Comparison of ENCODE assay signal across 16 mouse cellular contexts in the genomic region with DNA sequence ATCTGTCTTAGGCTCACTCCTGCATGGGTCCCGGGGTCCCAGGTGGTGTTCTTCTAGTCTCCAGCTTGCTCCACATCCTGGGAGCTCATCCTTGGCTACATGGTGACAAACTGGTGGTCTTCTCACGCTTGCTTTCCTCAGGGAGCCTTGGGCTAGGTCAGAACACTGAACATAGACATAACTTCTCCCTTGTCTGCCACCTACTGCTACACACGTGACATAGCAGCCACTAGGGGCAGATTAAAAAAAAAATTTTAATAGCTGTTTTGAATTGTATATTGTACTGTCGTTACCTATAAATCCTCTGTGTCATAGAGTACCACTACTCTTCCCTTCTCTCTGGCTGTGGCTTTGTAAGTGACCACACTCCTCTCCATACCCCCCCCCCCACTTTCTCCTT. TPM values are rescaled to one million over a fixed set of nuclear protein-coding genes. Genes with fewer than 3 reads are reported as not detected.
DNase-seq lines count a peak whose midpoint lies in the region; TF ChIP-seq lines count a peak whose summit lies in the region.
"Had no signal": no experiment of that assay in that cellular context is flagged by ENCODE, and none has a peak within 500 bp of the region (broad histone marks: within the 10 kb centered on the region; RNA-seq: fewer than 3 reads in every experiment).

No protein-coding gene starts in this region.

- DNase-seq in embryo, embryonic 11 days = peak; percentile 16
- DNase-seq in embryo, embryonic 9.5 days (ENCODE audit: extremely low spot score) = no peak
- no peak for DNase-seq in left cerebral cortex, adult 2 months (ENCODE audit: extremely low spot score in 1 of 2, low spot score in 2 of 2)
- no peak for DNase-seq in left cerebral cortex, postnatal 36 days (ENCODE audit: low spot score in 2 of 2)
- DNase-seq in ES-CJ7 (ENCODE audit: low read depth, low spot score) = peak; percentile 20
- peak; percentile 6 for DNase-seq in mesoderm, embryonic 11.5 days (ENCODE audit: low read depth, low spot score)
- no peak for DNase-seq in spleen, postnatal 4 days (ENCODE audit: low spot score in 2 of 2)
- no peak for DNase-seq in kidney, postnatal 4 days
- DNase-seq: cerebellum, adult 18-20 months; liver; right cerebral cortex, postnatal 4 days had no signal

- no peak overlapping the region for H3K27ac ChIP-seq in left cerebral cortex, adult 2 months
- H3K27ac ChIP-seq: hindbrain, embryonic 14.5 days; macrophage had no signal

- intact Hi-C loops in left cerebral cortex, adult 2 months (cut with DNase I) = no loop called here
- intact Hi-C loops in left cerebral cortex, postnatal 36 days (cut with DNase I) = no loop called here

- peak; percentile 52 for TF ChIP-seq CTCF in left cerebral cortex, adult 2 months (IDR thresholded peaks at IDR 0.05)

- no peak overlapping the region for H3K4me3 ChIP-seq in left cerebral cortex, adult 2 months
- H3K4me3 ChIP-seq: heart, embryonic 12.5 days had no signal

RNA-seq across cellular contexts. Expression of gene Olfr223, which starts 3.0 kb away (rescaled TPM):
- not detected for total RNA-seq in left cerebral cortex, adult 2 months (2021)
- not detected for total RNA-seq in left cerebral cortex, postnatal 36 days (2021)
- total RNA-seq: adrenal gland, postnatal 4 days; left cerebral cortex, adult 8-10 months had no signal

RNA-seq across cellular contexts. Expression of gene Olfr222, which starts 20.1 kb away (rescaled TPM):
- not detected for total RNA-seq in left cerebral cortex, adult 2 months (2021)
- total RNA-seq in left cerebral cortex, postnatal 36 days (2021) = not detected
- total RNA-seq: adrenal gland, postnatal 4 days; left cerebral cortex, adult 8-10 months had no signal

RNA-seq across cellular contexts. Expression of gene Nlrp3, which starts 54.7 kb away (rescaled TPM):
- total RNA-seq in left cerebral cortex, adult 2 months (2021) = under 1 TPM; 0.72 to 0.88 TPM
- total RNA-seq in left cerebral cortex, postnatal 36 days (2021) = under 1 TPM; 0.77 to 0.89 TPM

Comparison
In these comparisons a context has a peak if more than half of its experiments do, and no peak if none do; other contexts are left out.
1. DNase-seq: peak in embryo, embryonic 11 days (single experiment), ES-CJ7 (single experiment) and mesoderm, embryonic 11.5 days (single experiment); none in embryo, embryonic 9.5 days (single experiment), left cerebral cortex, adult 2 months (0 of 2), left cerebral cortex, postnatal 36 days (0 of 2), spleen, postnatal 4 days (0 of 2) and kidney, postnatal 4 days (0 of 2).